Mouse (Mus musculus) heart, postnatal 0 days (tissue): Measurements from ENCODE around the gene Sox6. TPM values are rescaled to one million over a fixed set of nuclear protein-coding genes. Genes with fewer than 3 reads are reported as not detected.

Source experiments
- ATAC-seq: fragments of 200-750 bp; cut with Nextera tagmentation; 2 replicates; pipeline ENCODE4 v1.8.0; 2017; ENCODE audit warnings: low read depth, moderate number of reproducible peaks, moderate library complexity; ENCODE audit not compliant: insufficient read depth
- DNase-seq: peaks from one replicate; pipeline ENCODE4 v3.0.0-alpha.2; 2016; ENCODE audit warnings: low spot score
- H3K27ac ChIP-seq: fragments of 300-500 bp; sonication (generic); 2 replicates; pipeline ENCODE4 v1.5.1; 2014; ENCODE audit warnings: low read depth, mild to moderate bottlenecking
- H3K27me3 ChIP-seq: fragments of 300-500 bp; sonication (generic); 2 replicates; pipeline ENCODE4 v1.6.1; 2014; ENCODE audit warnings: low read length, mixed read lengths; ENCODE audit not compliant: control insufficient read depth, insufficient read depth
- H3K36me3 ChIP-seq: fragments of 300-500 bp; sonication (generic); replicated peaks from 2 replicates; pipeline ENCODE4 v1.6.1; 2014; ENCODE audit warnings: low read length, mixed read lengths; ENCODE audit not compliant: control insufficient read depth, insufficient read depth
- H3K4me1 ChIP-seq: fragments of 300-500 bp; sonication (generic); 2 replicates; pipeline ENCODE4 v1.6.1; 2014; ENCODE audit warnings: antibody characterized with exemption; ENCODE audit not compliant: control insufficient read depth, insufficient read depth
- H3K4me2 ChIP-seq: fragments of 300-500 bp; sonication (generic); 2 replicates; pipeline ENCODE4 v1.6.1; 2014; ENCODE audit warnings: low read depth, mild to moderate bottlenecking, low read length, moderate library complexity
- H3K4me3 ChIP-seq: fragments of 300-500 bp; sonication (generic); 2 replicates; pipeline ENCODE4 v1.5.1; 2014; ENCODE audit warnings: low read depth, low read length
- H3K9ac ChIP-seq: fragments of 300-500 bp; sonication (generic); replicated peaks from 2 replicates; pipeline ENCODE4 v1.6.1; 2014; ENCODE audit warnings: low read depth, low read length, mixed read lengths
- H3K9me3 ChIP-seq: fragments of 300-500 bp; sonication (generic); replicated peaks from 2 replicates; pipeline ENCODE4 v1.6.1; 2016; ENCODE audit warnings: low read length; ENCODE audit not compliant: control insufficient read depth
- CTCF ChIP-seq: IDR thresholded peaks from 2 replicates; pipeline ENCODE4 v1.5.1; 2016; ENCODE audit warnings: antibody characterized with exemption, control low read depth, low read depth
- EP300 ChIP-seq: IDR thresholded peaks from 2 replicates; pipeline ENCODE4 v1.6.1; 2016; ENCODE audit warnings: antibody characterized with exemption, low read depth
- WGBS: fragments of 180-500 bp; shearing (Covaris S2); extraction: QIAGEN DNeasy Blood & Tissue Kit; methylation state at CpG from one replicate; pipeline ENCODE4 v1.1.7; 2014; 5-methylcytosine and 5-hydroxymethylcytosine counted together
- polyA plus RNA-seq: library from polyadenylated mRNA; unstranded; fragments of >200 nt; fragmentation: Nextera tagmentation; extraction: Ambion mirVana; gene quantifications from 2 replicates; pipeline ENCODE4 v1.2.1, GENCODE M21; 2015
- total RNA-seq: library from RNA; depleted of rRNA; stranded (reverse); fragments of >200 nt; gene quantifications from 2 replicates; pipeline ENCODE4 v1.2.3, GENCODE M21; 2014; ENCODE audit warnings: low replicate concordance

The Sox6 gene
- total and polyA plus RNA-seq, 2 experiments from 2014 or later = 23.4 to 68.5 TPM

DNA sequence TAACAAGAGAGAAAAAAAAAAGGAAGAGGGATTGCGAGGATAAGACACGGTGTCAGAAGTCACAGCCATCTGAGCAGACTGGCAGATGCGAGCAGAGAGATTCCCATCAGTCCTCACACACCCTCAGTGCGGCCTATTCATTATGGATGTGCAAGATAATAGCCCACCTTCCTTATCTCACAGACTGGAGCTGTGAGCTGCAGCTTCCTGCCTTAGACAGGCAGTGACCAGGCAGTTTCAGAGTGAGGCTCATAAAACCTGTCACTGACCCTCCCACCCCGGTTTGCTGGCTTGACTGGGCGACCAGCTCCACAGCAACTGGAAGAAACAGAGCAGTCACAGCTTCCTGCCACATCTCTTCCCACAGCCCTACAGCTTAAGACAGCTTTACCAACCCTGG is 96.8 kb downstream of the Sox6 start:
- 56% methylated on average over 6 of the region's 6 CpGs for WGBS

DNA sequence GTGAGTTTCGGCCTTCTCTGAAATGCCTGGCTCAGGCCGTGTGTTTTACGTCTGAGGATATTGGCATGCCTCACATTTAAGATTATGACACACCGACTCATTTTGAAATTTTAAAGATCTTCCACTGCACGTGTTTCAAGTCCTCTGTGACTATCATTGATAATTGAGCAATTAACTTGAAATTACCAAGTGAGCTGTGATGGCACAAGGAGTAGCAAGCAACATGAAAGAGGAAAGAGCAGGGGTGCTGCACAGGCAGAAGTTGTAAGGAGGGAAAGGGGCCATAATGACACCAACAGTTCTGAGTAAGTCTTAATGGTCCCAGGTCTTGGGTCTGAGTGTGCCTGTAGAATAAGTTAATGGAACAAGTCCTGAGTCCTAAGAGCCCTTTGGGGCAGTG is 99.3 kb downstream of the Sox6 start:
- Histone ChIP-seq H3K4me2 (no peak overlapping the region), H3K27ac (no peak overlapping the region), H3K36me3 (peaks cover 4% of the 10 kb centered on the region; the same call in 1 of the 2 replicates), H3K4me3 (no peak overlapping the region), H3K9me3 (no peaks in the 10 kb centered on the region), H3K4me1 (no peaks in the 10 kb centered on the region; the same call in 1 of the 2 replicates), H3K9ac (no peak overlapping the region), H3K27me3 (no peaks in the 10 kb centered on the region)
- ATAC-seq (no peak), DNase-seq (no peak)
- TF ChIP-seq CTCF = no peak
- TF ChIP-seq EP300 = no peak
- WGBS = 85% methylated on average over 5 of the region's 5 CpGs

More for the DNA sequence above, 96.8 kb downstream of the Sox6 start:
- ATAC-seq (no peak; the same call in 1 of the 2 replicates), DNase-seq (no peak)
- Histone ChIP-seq H3K9ac (no peak overlapping the region), H3K27me3 (no peaks in the 10 kb centered on the region), H3K36me3 (peaks cover 4% of the 10 kb centered on the region; the same call in 1 of the 2 replicates), H3K9me3 (no peaks in the 10 kb centered on the region), H3K4me2 (no peak overlapping the region), H3K27ac (no peak overlapping the region), H3K4me3 (no peak overlapping the region), H3K4me1 (no peaks in the 10 kb centered on the region; the same call in 1 of the 2 replicates)
- TF ChIP-seq CTCF (no peak), EP300 (no peak)

GRCm38 (mm10) chr7:115936908-115937307 is 101.7 kb downstream of the Sox6 start:
- DNase-seq (no peak), ATAC-seq (no peak)
- H3K4me1 ChIP-seq = no peaks in the 10 kb centered on the region
- H3K9ac ChIP-seq = no peak overlapping the region
- no peaks in the 10 kb centered on the region for H3K9me3 ChIP-seq
- no peak overlapping the region for H3K4me2 ChIP-seq
- H3K4me3 ChIP-seq = no peak overlapping the region
- H3K27me3 ChIP-seq = no peaks in the 10 kb centered on the region
- TF ChIP-seq EP300 (no peak), CTCF (no peak)
- H3K36me3 ChIP-seq = no peaks in the 10 kb centered on the region
- no peak overlapping the region for H3K27ac ChIP-seq
- 76% methylated on average over 1 of the region's 1 CpGs for WGBS

DNA sequence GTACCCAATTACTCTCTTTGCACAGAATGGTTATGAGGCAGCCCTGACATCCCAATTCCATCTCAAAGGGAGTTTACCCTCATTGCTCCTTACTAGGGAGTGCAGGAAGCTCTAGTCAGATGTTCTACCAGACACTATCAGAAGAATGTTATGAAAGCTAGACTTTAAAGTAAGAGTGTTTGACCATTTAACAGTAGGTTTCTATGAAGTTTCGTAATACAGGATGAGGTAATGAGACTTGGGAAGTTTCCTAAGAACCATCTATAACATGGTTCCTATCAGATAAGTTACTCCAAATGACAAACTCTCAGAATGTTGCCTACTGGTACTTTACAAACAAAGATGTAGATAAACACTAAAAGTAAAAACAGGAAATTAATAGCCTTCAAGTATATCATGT is 123.3 kb downstream of the Sox6 start:
- ATAC-seq (no peak), DNase-seq (no peak)
- Histone ChIP-seq H3K4me2 (no peak overlapping the region), H3K36me3 (no peaks in the 10 kb centered on the region), H3K9ac (no peak overlapping the region), H3K9me3 (no peaks in the 10 kb centered on the region), H3K27me3 (no peaks in the 10 kb centered on the region), H3K4me3 (no peak overlapping the region), H3K27ac (no peak overlapping the region), H3K4me1 (no peaks in the 10 kb centered on the region)
- no peak for TF ChIP-seq EP300
- no peak for TF ChIP-seq CTCF
- WGBS = 90% methylated on average over 1 of the region's 1 CpGs

GRCm38 (mm10) chr7:115910313-115910712 is 128.3 kb downstream of the Sox6 start:
- Histone ChIP-seq H3K36me3 (no peaks in the 10 kb centered on the region), H3K4me3 (no peak overlapping the region), H3K27me3 (no peaks in the 10 kb centered on the region), H3K4me1 (no peaks in the 10 kb centered on the region; the same call in 1 of the 2 replicates), H3K4me2 (no peak overlapping the region), H3K27ac (no peak overlapping the region), H3K9me3 (no peaks in the 10 kb centered on the region), H3K9ac (no peak overlapping the region)
- no peak for TF ChIP-seq CTCF
- TF ChIP-seq EP300 = no peak
- DNase-seq (no peak), ATAC-seq (no peak)
- WGBS = 91% methylated on average over 1 of the region's 1 CpGs

DNA sequence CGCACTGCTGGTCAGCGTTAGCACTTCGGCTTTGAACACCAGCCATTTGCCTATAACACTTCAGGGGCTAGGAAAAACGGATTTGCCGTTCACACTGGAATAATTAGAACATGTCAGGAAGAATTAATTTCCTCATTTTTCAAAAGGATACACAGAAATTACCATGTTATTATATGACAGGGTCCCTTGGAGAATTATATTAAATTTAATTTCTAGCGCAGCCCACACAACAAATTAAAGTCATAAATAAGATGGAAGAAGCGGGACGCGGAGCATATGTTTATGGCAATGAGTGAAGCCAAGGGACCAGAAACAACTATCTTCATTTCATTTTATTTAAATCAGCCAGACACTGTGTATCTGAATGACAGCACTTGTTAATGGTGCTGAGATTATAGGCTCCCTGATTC is 133.8 kb downstream of the Sox6 start:
- Histone ChIP-seq H3K36me3 (no peaks in the 10 kb centered on the region), H3K4me3 (no peak overlapping the region), H3K9me3 (no peaks in the 10 kb centered on the region), H3K27me3 (no peaks in the 10 kb centered on the region), H3K4me2 (no peak overlapping the region), H3K4me1 (peaks cover 17% of the 10 kb centered on the region; the same call in 1 of the 2 replicates), H3K27ac (no peak overlapping the region), H3K9ac (no peak overlapping the region)
- WGBS = 81% methylated on average over 9 of the region's 9 CpGs
- TF ChIP-seq EP300 (no peak), CTCF (no peak)
- DNase-seq (no peak), ATAC-seq (no peak)
